Mouse (Mus musculus): ENCODE data around the gene Cd24a. TPM values are rescaled to one million over a fixed set of nuclear protein-coding genes. Genes with fewer than 3 reads are reported as not detected.

Gene Cd24a
- polyA plus RNA-seq, 1 experiment from 2014 or later, result 376 TPM

DNA sequence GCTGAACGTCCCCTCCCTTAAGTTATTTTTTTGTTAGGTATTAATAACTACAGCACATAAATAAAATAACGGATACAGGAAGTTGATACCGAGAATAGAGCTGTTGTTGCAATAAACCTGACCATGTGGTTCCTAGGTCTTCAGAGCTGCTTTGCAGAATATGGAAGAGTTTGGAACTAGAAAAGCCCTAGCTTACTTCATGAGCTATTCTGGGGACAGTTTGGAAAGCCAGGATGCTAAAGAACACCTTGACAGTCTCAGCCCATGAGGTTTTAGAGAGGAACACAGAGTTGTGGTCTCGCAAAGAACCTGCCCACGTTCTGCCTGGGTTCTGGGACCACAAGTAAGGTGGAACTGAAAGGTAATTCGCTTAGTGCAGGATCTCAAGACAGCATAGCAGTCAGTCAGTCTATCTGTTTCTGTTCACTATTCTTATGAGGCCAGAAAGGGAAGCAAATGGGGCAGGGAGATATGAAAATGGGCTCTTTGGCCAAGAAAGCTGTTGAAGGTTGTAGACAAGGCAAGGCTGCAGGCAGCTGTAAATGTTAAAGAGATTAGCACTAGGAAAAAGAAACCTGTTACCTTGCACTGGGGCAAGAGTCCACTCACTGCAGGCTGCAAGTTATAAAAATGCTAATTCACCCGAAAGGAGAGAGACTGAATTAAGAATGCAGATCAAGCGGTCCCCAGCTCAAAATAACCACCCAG lies 10.5 kb downstream of the Cd24a start:
- ATAC-seq (ENCODE audit: insufficient number of reproducible peaks, insufficient read depth, low FRiP score, low TSS enrichment), result no peak
- Histone ChIP-seq H3K27me3 (no peaks in the 10 kb centered on the region), H3K27ac (0 out of 2 replicates have a peak overlapping the region, but pooled peaks have one; percentile 23), H3K36me3 (peaks cover 19% of the 10 kb centered on the region), H3K4me2 (replicated peaks) (no peak overlapping the region), H3K9ac (no peak overlapping the region), H3K4me1 (peaks cover 8% of the 10 kb centered on the region; the same call in 1 of the 2 replicates), H3K9me3 (no peaks in the 10 kb centered on the region), H3K4me3 (no peak overlapping the region)
- WGBS, result 73% methylated on average over 8 of the region's 8 CpGs

DNA sequence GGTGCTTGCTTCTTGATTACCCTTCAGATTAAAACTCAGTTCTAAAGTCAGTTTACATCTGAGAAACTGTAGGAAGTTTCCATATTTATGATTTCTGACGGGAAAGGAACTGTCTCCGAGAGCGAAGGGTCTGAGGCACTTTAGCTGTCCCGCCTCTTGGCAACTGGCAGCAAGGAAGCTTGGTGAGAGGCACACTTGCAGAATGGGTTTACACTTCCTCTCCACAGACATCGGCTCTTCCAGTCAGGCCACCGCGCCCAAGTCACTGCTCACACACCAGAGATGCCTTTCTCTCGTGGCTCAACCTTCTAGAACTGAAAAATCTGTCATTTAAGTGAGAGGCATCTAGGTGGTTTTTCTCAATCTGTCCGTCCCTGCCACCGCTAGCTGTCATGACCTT lies 13.4 kb downstream of the Cd24a start:
- no peak overlapping the region for H3K4me3 ChIP-seq
- H3K27ac ChIP-seq, result no peak overlapping the region
- no peaks in the 10 kb centered on the region for H3K9me3 ChIP-seq
- 89% methylated on average over 10 of the region's 10 CpGs for WGBS
- no peak for ATAC-seq (ENCODE audit: insufficient number of reproducible peaks, insufficient read depth, low FRiP score, low TSS enrichment)
- no peaks in the 10 kb centered on the region for H3K27me3 ChIP-seq
- no peaks in the 10 kb centered on the region for H3K36me3 ChIP-seq
- peaks cover 8% of the 10 kb centered on the region; the same call in 1 of the 2 replicates for H3K4me1 ChIP-seq
- no peak overlapping the region for H3K4me2 ChIP-seq (replicated peaks)
- H3K9ac ChIP-seq, result no peak overlapping the region

DNA sequence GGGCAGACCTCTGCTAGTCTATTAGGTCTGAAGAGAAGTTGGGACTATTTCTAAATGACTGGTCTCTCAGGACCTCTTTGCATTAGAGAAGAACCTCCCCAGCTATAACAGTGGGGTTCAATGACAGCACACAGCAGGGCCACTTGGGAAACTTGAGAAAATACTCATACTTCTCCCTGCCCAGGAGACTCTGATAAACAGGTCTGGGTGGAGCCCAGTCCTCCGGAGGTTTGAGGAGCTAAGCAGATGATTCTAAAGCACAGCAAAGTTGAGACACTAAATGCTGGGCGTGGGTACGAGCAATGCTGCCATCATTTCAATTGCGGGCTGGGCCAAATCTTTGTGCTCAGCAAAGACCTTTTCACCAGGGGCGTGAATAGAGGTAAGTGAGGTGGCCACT lies 15.1 kb downstream of the Cd24a start:
- no peak overlapping the region for H3K4me2 ChIP-seq (replicated peaks)
- no peak overlapping the region for H3K4me3 ChIP-seq
- WGBS, result 79% methylated on average over 5 of the region's 5 CpGs
- no peak for ATAC-seq (ENCODE audit: insufficient number of reproducible peaks, insufficient read depth, low FRiP score, low TSS enrichment)
- H3K9me3 ChIP-seq, result no peaks in the 10 kb centered on the region
- H3K27me3 ChIP-seq, result no peaks in the 10 kb centered on the region
- H3K36me3 ChIP-seq, result no peaks in the 10 kb centered on the region
- no peak overlapping the region for H3K27ac ChIP-seq
- no peak overlapping the region for H3K9ac ChIP-seq
- peaks cover 8% of the 10 kb centered on the region; the same call in 1 of the 2 replicates for H3K4me1 ChIP-seq

- Histone ChIP-seq H3K4me1 (peaks cover 4% of the 10 kb centered on the region; the same call in 1 of the 2 replicates), H3K27ac (no peak overlapping the region), H3K27me3 (no peaks in the 10 kb centered on the region), H3K36me3 (no peaks in the 10 kb centered on the region), H3K9me3 (no peaks in the 10 kb centered on the region), H3K9ac (no peak overlapping the region), H3K4me2 (replicated peaks) (no peak overlapping the region), H3K4me3 (no peak overlapping the region)
- ATAC-seq (ENCODE audit: insufficient number of reproducible peaks, insufficient read depth, low FRiP score, low TSS enrichment), result no peak
- 78% methylated on average over 2 of the region's 2 CpGs for WGBS
Measured at GRCm38 (mm10) chr10:43594187-43594586, 16.1 kb downstream of the Cd24a start.

DNA sequence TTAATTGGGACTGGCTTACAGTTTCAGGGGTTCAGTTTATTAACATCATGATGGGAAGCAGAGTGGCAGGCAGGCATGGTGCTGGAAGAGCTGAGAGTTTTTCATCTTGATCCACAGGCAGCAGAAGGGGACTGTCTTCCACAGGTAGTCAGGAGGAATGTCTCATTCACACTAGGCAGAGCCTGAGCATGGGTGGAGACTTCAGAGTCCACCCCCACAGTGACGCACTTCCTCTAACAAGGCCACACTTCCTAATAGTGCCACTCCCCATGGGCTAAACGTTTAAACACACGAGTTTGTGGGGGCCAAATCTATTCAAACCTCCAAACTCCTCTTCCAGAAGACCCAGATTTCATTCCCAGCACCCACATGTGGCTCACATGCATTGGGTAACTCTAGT lies 16.8 kb downstream of the Cd24a start:
- H3K9ac ChIP-seq, result no peak overlapping the region
- H3K4me2 ChIP-seq (replicated peaks), result no peak overlapping the region
- H3K9me3 ChIP-seq, result no peaks in the 10 kb centered on the region
- H3K4me3 ChIP-seq, result no peak overlapping the region
- ATAC-seq (ENCODE audit: insufficient number of reproducible peaks, insufficient read depth, low FRiP score, low TSS enrichment), result no peak
- H3K36me3 ChIP-seq, result no peaks in the 10 kb centered on the region
- WGBS, result 75% methylated on average over 3 of the region's 3 CpGs
- H3K27me3 ChIP-seq, result no peaks in the 10 kb centered on the region
- H3K4me1 ChIP-seq, result no peaks in the 10 kb centered on the region
- H3K27ac ChIP-seq, result no peak overlapping the region

- Histone ChIP-seq H3K4me3 (no peak overlapping the region), H3K9ac (no peak overlapping the region), H3K9me3 (no peaks in the 10 kb centered on the region), H3K27ac (no peak overlapping the region), H3K4me1 (peaks cover 12% of the 10 kb centered on the region), H3K27me3 (no peaks in the 10 kb centered on the region), H3K36me3 (no peaks in the 10 kb centered on the region), H3K4me2 (replicated peaks) (no peak overlapping the region)
- WGBS, result 91% methylated on average over 2 of the region's 2 CpGs
- ATAC-seq (ENCODE audit: insufficient number of reproducible peaks, insufficient read depth, low FRiP score, low TSS enrichment), result no peak
Measured at GRCm38 (mm10) chr10:43598067-43598726, 20.1 kb downstream of the Cd24a start.

GRCm38 (mm10) chr10:43601039-43601438 lies 23.0 kb downstream of the Cd24a start:
- Histone ChIP-seq H3K4me1 (peaks cover 12% of the 10 kb centered on the region), H3K4me3 (no peak overlapping the region), H3K9me3 (no peaks in the 10 kb centered on the region), H3K36me3 (no peaks in the 10 kb centered on the region), H3K27ac (0 out of 2 replicates have a peak overlapping the region, but pooled peaks have one; percentile 74), H3K27me3 (no peaks in the 10 kb centered on the region), H3K9ac (no peak overlapping the region), H3K4me2 (replicated peaks) (no peak overlapping the region)
- 75% methylated on average over 1 of the region's 1 CpGs for WGBS
- no peak for ATAC-seq (ENCODE audit: insufficient number of reproducible peaks, insufficient read depth, low FRiP score, low TSS enrichment)

- 28% methylated on average over 14 of the region's 14 CpGs for WGBS
- H3K27ac ChIP-seq, result peak overlapping the region; percentile 74
- no peak overlapping the region for H3K9ac ChIP-seq
Measured at GRCm38 (mm10) chr10:43601511-43602396, 23.7 kb downstream of the Cd24a start.

DNA sequence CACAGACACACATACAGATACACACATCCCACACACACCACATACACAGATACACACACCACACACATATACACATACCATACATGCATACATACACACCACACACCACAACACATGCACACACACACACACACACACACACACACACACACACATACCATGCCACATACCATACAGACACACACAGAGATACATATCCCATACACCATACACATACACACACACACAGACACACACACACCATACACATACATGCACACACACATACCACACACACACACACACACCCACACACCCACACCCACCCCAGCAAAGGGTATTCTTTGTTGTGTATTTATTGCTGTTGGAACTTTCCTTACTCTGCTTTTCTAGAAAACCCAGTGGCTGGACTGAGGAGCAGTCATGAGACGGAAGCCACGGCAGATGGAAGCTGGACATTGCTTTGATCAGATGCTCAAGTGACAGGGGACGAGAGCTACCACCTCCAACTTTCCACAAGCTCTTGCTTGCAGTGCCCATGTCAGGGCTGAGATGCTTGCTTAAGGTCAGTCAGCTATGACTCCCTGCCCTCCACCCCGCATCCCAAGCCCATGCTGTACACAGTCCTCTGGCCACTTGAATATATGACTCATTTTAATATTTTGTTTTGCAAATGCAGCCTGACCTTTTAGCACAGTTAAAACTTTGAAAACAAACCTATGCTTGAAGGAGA lies 26.0 kb downstream of the Cd24a start:
- Histone ChIP-seq H3K9me3 (no peaks in the 10 kb centered on the region), H3K9ac (no peak overlapping the region), H3K27me3 (no peaks in the 10 kb centered on the region), H3K4me3 (no peak overlapping the region), H3K27ac (no peak overlapping the region), H3K4me2 (replicated peaks) (no peak overlapping the region), H3K36me3 (no peaks in the 10 kb centered on the region), H3K4me1 (peaks cover 12% of the 10 kb centered on the region)
- WGBS, result 79% methylated on average over 4 of the region's 4 CpGs
- 0 out of 2 replicates have a peak, but pooled peaks have one; percentile 52 for ATAC-seq (ENCODE audit: insufficient number of reproducible peaks, insufficient read depth, low FRiP score, low TSS enrichment)

More at GRCm38 (mm10) chr10:43601511-43602396, 23.7 kb downstream of the Cd24a start:
- H3K27me3 ChIP-seq, result no peaks in the 10 kb centered on the region
- H3K4me2 ChIP-seq (replicated peaks), result 0 out of 2 replicates have a peak overlapping the region, but pooled peaks have one; percentile 6
- no peaks in the 10 kb centered on the region for H3K9me3 ChIP-seq
- peaks cover 12% of the 10 kb centered on the region for H3K4me1 ChIP-seq
- no peaks in the 10 kb centered on the region for H3K36me3 ChIP-seq
- H3K4me3 ChIP-seq, result no peak overlapping the region
- ATAC-seq (ENCODE audit: insufficient number of reproducible peaks, insufficient read depth, low FRiP score, low TSS enrichment), result no peak

- ATAC-seq (ENCODE audit: insufficient number of reproducible peaks, insufficient read depth, low FRiP score, low TSS enrichment), result no peak
- H3K4me2 ChIP-seq (replicated peaks), result no peak overlapping the region
- WGBS, result 85% methylated on average over 10 of the region's 10 CpGs
Measured at GRCm38 (mm10) chr10:43604687-43605250, 26.7 kb downstream of the Cd24a start.

DNA sequence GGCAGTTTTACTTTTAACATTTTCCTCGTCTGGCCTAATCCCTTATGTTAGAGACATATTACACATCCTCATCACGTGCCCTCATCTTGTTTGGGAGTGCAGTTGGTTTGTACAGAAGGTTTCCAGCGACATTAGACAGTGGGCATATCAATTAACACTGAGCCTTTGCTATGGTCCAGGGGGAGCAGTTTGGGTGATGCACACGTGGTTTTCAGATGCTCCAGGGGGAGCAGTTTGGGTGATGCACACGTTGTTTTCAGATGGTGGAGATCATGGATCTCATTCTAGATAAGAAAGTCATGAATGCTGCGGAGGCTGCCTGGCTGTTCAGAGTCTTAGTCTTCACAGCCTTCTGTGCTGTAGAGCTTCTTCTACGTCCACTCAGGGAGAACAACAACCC lies 27.8 kb downstream of the Cd24a start:
- Histone ChIP-seq H3K27me3 (no peaks in the 10 kb centered on the region), H3K36me3 (no peaks in the 10 kb centered on the region), H3K27ac (no peak overlapping the region), H3K4me2 (replicated peaks) (no peak overlapping the region), H3K9me3 (no peaks in the 10 kb centered on the region), H3K4me1 (peaks cover 12% of the 10 kb centered on the region), H3K4me3 (no peak overlapping the region), H3K9ac (no peak overlapping the region)
- no peak for ATAC-seq (ENCODE audit: insufficient number of reproducible peaks, insufficient read depth, low FRiP score, low TSS enrichment)
- 73% methylated on average over 7 of the region's 7 CpGs for WGBS

More at GRCm38 (mm10) chr10:43604687-43605250, 26.7 kb downstream of the Cd24a start:
- Histone ChIP-seq H3K36me3 (no peaks in the 10 kb centered on the region), H3K9me3 (no peaks in the 10 kb centered on the region), H3K27me3 (no peaks in the 10 kb centered on the region), H3K4me3 (no peak overlapping the region), H3K9ac (no peak overlapping the region), H3K27ac (no peak overlapping the region), H3K4me1 (peaks cover 12% of the 10 kb centered on the region)

Data from embryonic facial prominence, embryonic 12.5 days (tissue).